Comparison of ENCODE assay signal across 15 mouse cellular contexts in genomic region chr17:28172690-28173089, GRCm38 (mm10). TPM values are rescaled to one million over a fixed set of nuclear protein-coding genes. Genes with fewer than 3 reads are reported as not detected.
DNase-seq lines count a peak whose midpoint lies in the region; ATAC-seq and TF ChIP-seq lines count a peak whose summit lies in the region.
"Had no signal": no experiment of that assay in that cellular context is flagged by ENCODE, and none has a peak within 500 bp of the region (broad histone marks: within the 10 kb centered on the region; RNA-seq: fewer than 3 reads in every experiment).

No protein-coding gene starts in this region.

- 75% methylated on average over 9 of the region's 9 CpGs for WGBS in forebrain, embryonic 10.5 days
- WGBS in forebrain, postnatal 0 days = 73% methylated on average over 9 of the region's 9 CpGs
- WGBS in kidney, embryonic 14.5 days = 31% methylated on average over 9 of the region's 9 CpGs
- 57% methylated on average over 9 of the region's 9 CpGs for WGBS in kidney, adult 2 months
- 58% methylated on average over 9 of the region's 9 CpGs for WGBS in embryonic facial prominence, embryonic 12.5 days
- WGBS in lung, postnatal 0 days = 38% methylated on average over 9 of the region's 9 CpGs

- H3K4me1 ChIP-seq in forebrain, embryonic 10.5 days = peaks cover 52% of the 10 kb centered on the region
- H3K4me1 ChIP-seq in forebrain, postnatal 0 days (ENCODE audit: insufficient read depth) = 0 out of 2 replicates have a peak, but pooled peaks cover 2% of the 10 kb centered on the region
- H3K4me1 ChIP-seq in kidney, embryonic 14.5 days (ENCODE audit: control insufficient read depth, insufficient read depth, low read length) = peaks cover 27% of the 10 kb centered on the region
- H3K4me1 ChIP-seq in kidney, adult 2 months (ENCODE audit: control insufficient read depth, insufficient read depth, low read length) = peaks cover 4% of the 10 kb centered on the region
- H3K4me1 ChIP-seq in embryonic facial prominence, embryonic 12.5 days = peaks cover 35% of the 10 kb centered on the region
- peaks cover 16% of the 10 kb centered on the region; the same call in 1 of the 2 replicates for H3K4me1 ChIP-seq in lung, postnatal 0 days (ENCODE audit: insufficient read depth, low read depth, low read length)

- H3K9ac ChIP-seq in forebrain, postnatal 0 days = no peak overlapping the region
- peak overlapping the region; percentile 44; the same call in 1 of the 2 replicates for H3K9ac ChIP-seq in kidney, embryonic 14.5 days (ENCODE audit: low read depth, low read length)
- H3K9ac ChIP-seq in embryonic facial prominence, embryonic 12.5 days = no peak overlapping the region
- H3K9ac ChIP-seq in lung, postnatal 0 days (replicated peaks; ENCODE audit: low read depth) = no peak overlapping the region
- H3K9ac ChIP-seq: forebrain, embryonic 13.5 days had no signal

- no peak for DNase-seq in forebrain, embryonic 10.5 days (ENCODE audit: extremely low spot score, low spot score)
- no peak for DNase-seq in forebrain, postnatal 0 days
- DNase-seq in kidney, adult 2 months = no peak
- DNase-seq in lung, postnatal 0 days (ENCODE audit: low spot score) = peak; percentile 71
- DNase-seq in cerebellum, adult 9-10 months = no peak
- DNase-seq in MN1 (ENCODE audit: low spot score) = no peak
- DNase-seq: adrenal gland, postnatal 36 days; cerebellum, adult 11-12 months; heart, adult 11 months; liver; spleen, adult 18-20 months; thymus, adult 18-20 months had no signal

- H3K4me2 ChIP-seq in forebrain, postnatal 0 days (ENCODE audit: low read depth) = no peak overlapping the region
- H3K4me2 ChIP-seq in kidney, embryonic 14.5 days (replicated peaks; ENCODE audit: low read depth, low read length) = no peak overlapping the region; the same call in 1 of the 2 replicates
- no peak overlapping the region for H3K4me2 ChIP-seq in embryonic facial prominence, embryonic 12.5 days (replicated peaks)
- H3K4me2 ChIP-seq in lung, postnatal 0 days (replicated peaks; ENCODE audit: low read depth, low read length) = no peak overlapping the region
- H3K4me2 ChIP-seq: forebrain, embryonic 13.5 days had no signal

- ATAC-seq in forebrain, postnatal 0 days = no peak
- no peak for ATAC-seq in kidney, embryonic 14.5 days (ENCODE audit: low FRiP score, low TSS enrichment)
- no peak for ATAC-seq in embryonic facial prominence, embryonic 12.5 days (ENCODE audit: insufficient number of reproducible peaks, insufficient read depth, low FRiP score, low TSS enrichment)
- ATAC-seq in lung, postnatal 0 days = peak; percentile 27
- ATAC-seq: forebrain, embryonic 13.5 days had no signal

- no peak for TF ChIP-seq POLR2A in kidney, adult 2 months (IDR thresholded peaks at IDR 0.05; ENCODE audit: low read depth, low read length)

- H3K4me3 ChIP-seq in forebrain, embryonic 10.5 days = no peak overlapping the region
- no peak overlapping the region for H3K4me3 ChIP-seq in forebrain, postnatal 0 days (ENCODE audit: low read depth, low read length)
- H3K4me3 ChIP-seq in kidney, embryonic 14.5 days (ENCODE audit: low read length) = no peak overlapping the region
- no peak overlapping the region for H3K4me3 ChIP-seq in kidney, adult 2 months (ENCODE audit: insufficient read depth, low read depth, low read length)
- H3K4me3 ChIP-seq in embryonic facial prominence, embryonic 12.5 days = no peak overlapping the region
- no peak overlapping the region for H3K4me3 ChIP-seq in lung, postnatal 0 days (ENCODE audit: low read depth, low read length)
- H3K4me3 ChIP-seq: forebrain, embryonic 13.5 days had no signal

- no peaks in the 10 kb centered on the region for H3K27me3 ChIP-seq in forebrain, embryonic 10.5 days (ENCODE audit: poor library complexity, severe bottlenecking)
- H3K27me3 ChIP-seq in forebrain, postnatal 0 days (ENCODE audit: insufficient read depth, low read length) = no peaks in the 10 kb centered on the region
- H3K27me3 ChIP-seq in kidney, embryonic 14.5 days (ENCODE audit: control insufficient read depth, insufficient read depth, low read length) = no peaks in the 10 kb centered on the region
- H3K27me3 ChIP-seq in kidney, adult 2 months (replicated peaks; ENCODE audit: control insufficient read depth, insufficient read depth, low read length) = no peaks in the 10 kb centered on the region
- no peaks in the 10 kb centered on the region for H3K27me3 ChIP-seq in embryonic facial prominence, embryonic 12.5 days
- H3K27me3 ChIP-seq in lung, postnatal 0 days (replicated peaks; ENCODE audit: insufficient read depth, low read length) = no peaks in the 10 kb centered on the region
- H3K27me3 ChIP-seq: forebrain, embryonic 13.5 days had no signal

- no peaks in the 10 kb centered on the region for H3K9me3 ChIP-seq in forebrain, embryonic 10.5 days
- H3K9me3 ChIP-seq in forebrain, postnatal 0 days (ENCODE audit: low read length) = no peaks in the 10 kb centered on the region
- H3K9me3 ChIP-seq in kidney, embryonic 14.5 days (ENCODE audit: control insufficient read depth, low read length) = no peaks in the 10 kb centered on the region
- H3K9me3 ChIP-seq in embryonic facial prominence, embryonic 12.5 days = no peaks in the 10 kb centered on the region
- H3K9me3 ChIP-seq in lung, postnatal 0 days (ENCODE audit: low read length) = no peaks in the 10 kb centered on the region
- H3K9me3 ChIP-seq: forebrain, embryonic 13.5 days had no signal

- H3K36me3 ChIP-seq in forebrain, embryonic 10.5 days (replicated peaks) = peaks cover 60% of the 10 kb centered on the region
- peaks cover 21% of the 10 kb centered on the region for H3K36me3 ChIP-seq in forebrain, postnatal 0 days (ENCODE audit: insufficient read depth)
- peaks cover 32% of the 10 kb centered on the region; the same call in 1 of the 2 replicates for H3K36me3 ChIP-seq in kidney, embryonic 14.5 days (ENCODE audit: control insufficient read depth, insufficient read depth, low read length)
- no peaks in the 10 kb centered on the region for H3K36me3 ChIP-seq in kidney, adult 2 months (ENCODE audit: control insufficient read depth, insufficient read depth, low read length)
- H3K36me3 ChIP-seq in embryonic facial prominence, embryonic 12.5 days = peaks cover 25% of the 10 kb centered on the region
- no peaks in the 10 kb centered on the region; the same call in 1 of the 2 replicates for H3K36me3 ChIP-seq in lung, postnatal 0 days (ENCODE audit: insufficient read depth, low read length)

- TF ChIP-seq EP300 in lung, postnatal 0 days (IDR thresholded peaks at IDR 0.05) = no peak

- TF ChIP-seq CTCF in forebrain, postnatal 0 days (IDR thresholded peaks at IDR 0.05; ENCODE audit: low read depth) = no peak
- TF ChIP-seq CTCF in kidney, adult 2 months (conservative IDR thresholded peaks at IDR 0.05; ENCODE audit: insufficient read depth, insufficient read length, low read depth, low read length) = no peak
- no peak for TF ChIP-seq CTCF in lung, postnatal 0 days (IDR thresholded peaks at IDR 0.05)

- H3K27ac ChIP-seq in forebrain, embryonic 10.5 days = 0 out of 2 replicates have a peak overlapping the region, but pooled peaks have one; percentile 13
- no peak overlapping the region for H3K27ac ChIP-seq in forebrain, postnatal 0 days (ENCODE audit: low read depth, low read length)
- H3K27ac ChIP-seq in kidney, embryonic 14.5 days (ENCODE audit: low read depth, low read length) = peak overlapping the region; percentile 39; the same call in 1 of the 2 replicates
- no peak overlapping the region for H3K27ac ChIP-seq in kidney, adult 2 months (ENCODE audit: insufficient read depth, low read depth, low read length)
- H3K27ac ChIP-seq in embryonic facial prominence, embryonic 12.5 days = peak overlapping the region; percentile 56; the same call in 1 of the 2 replicates
- H3K27ac ChIP-seq in lung, postnatal 0 days (ENCODE audit: low read length) = no peak overlapping the region
- H3K27ac ChIP-seq: forebrain, embryonic 13.5 days had no signal

RNA-seq across cellular contexts. Expression of gene Zfp523, which starts 4.2 kb away (rescaled TPM):
- polyA plus RNA-seq in forebrain, embryonic 10.5 days (2016; fragmentation: Nextera tagmentation; extraction: Ambion mirVana) = 32.6 and 35.6 TPM in 2 replicates
- total RNA-seq in forebrain, postnatal 0 days (2014; rRNA removed) = 57.7 and 72.4 TPM in 2 replicates
- polyA plus RNA-seq in forebrain, postnatal 0 days (2015; fragmentation: Nextera tagmentation; extraction: Ambion mirVana) = 36.5 and 41.1 TPM in 2 replicates
- polyA plus RNA-seq in kidney, embryonic 14.5 days (2014; fragmentation: Nextera tagmentation; extraction: Ambion mirVana) = 38.0 and 39.7 TPM in 2 replicates
- 54.1 and 63.7 TPM in 2 replicates for polyA plus RNA-seq in kidney, adult 2 months (2012; rRNA removed)
- 51.9 and 52.8 TPM in 2 replicates for polyA plus RNA-seq in embryonic facial prominence, embryonic 12.5 days (2016; fragmentation: Nextera tagmentation; extraction: Ambion mirVana)
- polyA plus RNA-seq in lung, postnatal 0 days (2015; fragmentation: Nextera tagmentation; extraction: Ambion mirVana) = 18.7 and 20.2 TPM in 2 replicates

RNA-seq across cellular contexts. Expression of gene Scube3, which starts 30.7 kb away (rescaled TPM):
- polyA plus RNA-seq in forebrain, embryonic 10.5 days (2016; fragmentation: Nextera tagmentation; extraction: Ambion mirVana) = 11.5 and 13.9 TPM in 2 replicates
- 16.3 and 16.7 TPM in 2 replicates for total RNA-seq in forebrain, postnatal 0 days (2014; rRNA removed)
- polyA plus RNA-seq in forebrain, postnatal 0 days (2015; fragmentation: Nextera tagmentation; extraction: Ambion mirVana) = 3.1 and 3.2 TPM in 2 replicates
- polyA plus RNA-seq in kidney, embryonic 14.5 days (2014; fragmentation: Nextera tagmentation; extraction: Ambion mirVana) = 20.5 and 31.3 TPM in 2 replicates
- 2.4 and 5.4 TPM in 2 replicates for polyA plus RNA-seq in kidney, adult 2 months (2012; rRNA removed)
- polyA plus RNA-seq in embryonic facial prominence, embryonic 12.5 days (2016; fragmentation: Nextera tagmentation; extraction: Ambion mirVana) = 10.8 TPM in 2 replicates
- 0.27 and 0.30 TPM in 2 replicates for polyA plus RNA-seq in lung, postnatal 0 days (2015; fragmentation: Nextera tagmentation; extraction: Ambion mirVana)

RNA-seq across cellular contexts. Expression of gene Def6, which starts 34.9 kb away (rescaled TPM):
- 2.4 and 4.1 TPM in 2 replicates for polyA plus RNA-seq in forebrain, embryonic 10.5 days (2016; fragmentation: Nextera tagmentation; extraction: Ambion mirVana)
- 5.2 and 6.8 TPM in 2 replicates for total RNA-seq in forebrain, postnatal 0 days (2014; rRNA removed)
- polyA plus RNA-seq in forebrain, postnatal 0 days (2015; fragmentation: Nextera tagmentation; extraction: Ambion mirVana) = 6.8 and 8.5 TPM in 2 replicates
- polyA plus RNA-seq in kidney, embryonic 14.5 days (2014; fragmentation: Nextera tagmentation; extraction: Ambion mirVana) = 2.7 and 3.5 TPM in 2 replicates
- 4.7 and 7.5 TPM in 2 replicates for polyA plus RNA-seq in kidney, adult 2 months (2012; rRNA removed)
- polyA plus RNA-seq in embryonic facial prominence, embryonic 12.5 days (2016; fragmentation: Nextera tagmentation; extraction: Ambion mirVana) = 9.0 and 9.2 TPM in 2 replicates
- 5.8 and 6.2 TPM in 2 replicates for polyA plus RNA-seq in lung, postnatal 0 days (2015; fragmentation: Nextera tagmentation; extraction: Ambion mirVana)

RNA-seq across cellular contexts. Expression of gene Ppard, which starts 59.8 kb away (rescaled TPM):
- polyA plus RNA-seq in forebrain, embryonic 10.5 days (2016; fragmentation: Nextera tagmentation; extraction: Ambion mirVana) = 1.3 and 1.4 TPM in 2 replicates
- 5.4 and 7.9 TPM in 2 replicates for total RNA-seq in forebrain, postnatal 0 days (2014; rRNA removed)
- 0.92 and 1.3 TPM in 2 replicates for polyA plus RNA-seq in forebrain, postnatal 0 days (2015; fragmentation: Nextera tagmentation; extraction: Ambion mirVana)
- 2.3 and 3.5 TPM in 2 replicates for polyA plus RNA-seq in kidney, embryonic 14.5 days (2014; fragmentation: Nextera tagmentation; extraction: Ambion mirVana)
- polyA plus RNA-seq in kidney, adult 2 months (2012; rRNA removed) = 27.5 and 28.0 TPM in 2 replicates
- polyA plus RNA-seq in embryonic facial prominence, embryonic 12.5 days (2016; fragmentation: Nextera tagmentation; extraction: Ambion mirVana) = 2.5 and 3.2 TPM in 2 replicates
- 2.4 and 3.0 TPM in 2 replicates for polyA plus RNA-seq in lung, postnatal 0 days (2015; fragmentation: Nextera tagmentation; extraction: Ambion mirVana)

Comparison
In these comparisons a context has a peak if more than half of its experiments do, and no peak if none do; other contexts are left out.
1. H3K27ac ChIP-seq: peak in forebrain, embryonic 10.5 days (single experiment), kidney, embryonic 14.5 days (single experiment) and embryonic facial prominence, embryonic 12.5 days (single experiment); none in forebrain, postnatal 0 days (single experiment), kidney, adult 2 months (single experiment) and lung, postnatal 0 days (single experiment).